Mouse (Mus musculus) forebrain, embryonic 11.5 days (tissue): Measurements from ENCODE around the gene Ddah2. TPM values are rescaled to one million over a fixed set of nuclear protein-coding genes. Genes with fewer than 3 reads are reported as not detected.

Source experiments
- ATAC-seq: fragments of 200-750 bp; cut with Nextera tagmentation; replicated peaks from 2 replicates; pipeline ENCODE4 v1.8.0; 2017; ENCODE audit warnings: moderate TSS enrichment; ENCODE audit not compliant: low FRiP score
- DNase-seq: peaks from one replicate; pipeline ENCODE4 v3.0.0-alpha.2; 2017; ENCODE audit warnings: low spot score
- H3K27ac ChIP-seq: fragments of 300-500 bp; sonication (generic); 2 replicates; pipeline ENCODE4 v1.5.1; 2014; ENCODE audit warnings: low read depth, low read length
- H3K27me3 ChIP-seq: fragments of 300-500 bp; sonication (generic); 2 replicates; pipeline ENCODE4 v1.6.1; 2014; ENCODE audit warnings: mild to moderate bottlenecking, low read length, mixed read lengths; ENCODE audit not compliant: control insufficient read depth, insufficient read depth
- H3K36me3 ChIP-seq: fragments of 300-500 bp; sonication (generic); 2 replicates; pipeline ENCODE4 v1.6.1; 2014; ENCODE audit warnings: mild to moderate bottlenecking, low read length, moderate library complexity, mixed read lengths; ENCODE audit not compliant: control insufficient read depth, insufficient read depth
- H3K4me1 ChIP-seq: fragments of 300-500 bp; sonication (generic); replicated peaks from 2 replicates; pipeline ENCODE4 v1.6.1; 2014; ENCODE audit warnings: low read length, mixed read lengths; ENCODE audit not compliant: control insufficient read depth, insufficient read depth
- H3K4me2 ChIP-seq: fragments of 300-500 bp; sonication (generic); 2 replicates; pipeline ENCODE4 v1.6.1; 2014; ENCODE audit warnings: low read depth, mild to moderate bottlenecking, low read length, moderate library complexity, mixed read lengths; ENCODE audit not compliant: severe bottlenecking
- H3K4me3 ChIP-seq: fragments of 300-500 bp; sonication (generic); 2 replicates; pipeline ENCODE4 v1.5.1; 2014; ENCODE audit warnings: low read depth, low read length
- H3K9ac ChIP-seq: fragments of 300-500 bp; sonication (generic); 2 replicates; pipeline ENCODE4 v1.6.1; 2014; ENCODE audit warnings: low read length
- H3K9me3 ChIP-seq: fragments of 300-500 bp; sonication (generic); 2 replicates; pipeline ENCODE4 v1.6.1; 2016; ENCODE audit warnings: low read length, mixed read lengths; ENCODE audit not compliant: control insufficient read depth
- WGBS: fragments of 180-500 bp; shearing (Covaris S2); extraction: QIAGEN DNeasy Blood & Tissue Kit; methylation state at CpG from one replicate; pipeline ENCODE4 v1.1.7; 2014; 5-methylcytosine and 5-hydroxymethylcytosine counted together
- polyA plus RNA-seq: library from polyadenylated mRNA; unstranded; fragments of >200 nt; fragmentation: Nextera tagmentation; extraction: Ambion mirVana; gene quantifications from 2 replicates; pipeline ENCODE4 v1.2.1, GENCODE M21; 2014

Gene Ddah2
- polyA plus RNA-seq, 1 experiment from 2014 or later = 489 TPM

- H3K4me1 ChIP-seq = peaks cover 5% of the 10 kb centered on the region; the same call in 1 of the 2 replicates
- ATAC-seq (no peak), DNase-seq (no peak)
- no peak within 1 kb of the TSS for H3K4me3 ChIP-seq
- no peaks in the 10 kb centered on the region for H3K9me3 ChIP-seq
- H3K4me2 ChIP-seq = no peak within 1 kb of the TSS
- no peaks in the 10 kb centered on the region for H3K36me3 ChIP-seq
- no peak within 1 kb of the TSS for H3K9ac ChIP-seq
- 81% methylated on average over 7 of the region's 7 CpGs for WGBS
- no peak within 1 kb of the TSS for H3K27ac ChIP-seq
- no peaks in the 10 kb centered on the region for H3K27me3 ChIP-seq
Observed at GRCm38 (mm10) chr17:35085208-35085865, 26.5 kb downstream of the Ddah2 start, which contains the start of gene Ly6g6f. Ly6g6f (minus strand) TSS chr17:35085610.

GRCm38 (mm10) chr17:35088151-35088550, 29.3 kb downstream of the Ddah2 start:
- no peaks in the 10 kb centered on the region for H3K27me3 ChIP-seq
- no peak overlapping the region for H3K4me2 ChIP-seq
- WGBS = 48% methylated on average over 2 of the region's 2 CpGs
- peaks cover 6% of the 10 kb centered on the region; the same call in 1 of the 2 replicates for H3K4me1 ChIP-seq
- H3K9me3 ChIP-seq = no peaks in the 10 kb centered on the region
- no peaks in the 10 kb centered on the region; the same call in 1 of the 2 replicates for H3K36me3 ChIP-seq
- H3K9ac ChIP-seq = no peak overlapping the region
- DNase-seq (no peak), ATAC-seq (no peak)
- H3K27ac ChIP-seq = no peak overlapping the region
- no peak overlapping the region for H3K4me3 ChIP-seq

GRCm38 (mm10) chr17:35088825-35089644, 30.2 kb downstream of the Ddah2 start, which contains the start of gene Abhd16a:
Abhd16a (plus strand) TSS chr17:35089263.
- Histone ChIP-seq H3K4me1 (peaks cover 6% of the 10 kb centered on the region; the same call in 1 of the 2 replicates), H3K36me3 (no peaks in the 10 kb centered on the region; the same call in 1 of the 2 replicates), H3K9me3 (no peaks in the 10 kb centered on the region), H3K27me3 (no peaks in the 10 kb centered on the region), H3K27ac (peak within 1 kb of the TSS; percentile 93), H3K9ac (peak within 1 kb of the TSS; percentile 90), H3K4me3 (peak within 1 kb of the TSS; percentile 60), H3K4me2 (peak within 1 kb of the TSS; percentile 67)
- ATAC-seq = peak; percentile 98
- WGBS = 3% methylated on average over 63 of the region's 67 CpGs
- DNase-seq = peak; percentile 96

- no peaks in the 10 kb centered on the region for H3K27me3 ChIP-seq
- H3K4me3 ChIP-seq = peak overlapping the region; percentile 60
- no peak for ATAC-seq
- no peak overlapping the region for H3K27ac ChIP-seq
- peak overlapping the region; percentile 67 for H3K4me2 ChIP-seq
- H3K9ac ChIP-seq = peak overlapping the region; percentile 90
- peaks cover 6% of the 10 kb centered on the region; the same call in 1 of the 2 replicates for H3K4me1 ChIP-seq
- DNase-seq = no peak
- no peaks in the 10 kb centered on the region for H3K9me3 ChIP-seq
- WGBS = 80% methylated on average over 8 of the region's 8 CpGs
- H3K36me3 ChIP-seq = no peaks in the 10 kb centered on the region; the same call in 1 of the 2 replicates
Observed at GRCm38 (mm10) chr17:35090166-35090932, 31.5 kb downstream of the Ddah2 start.

GRCm38 (mm10) chr17:35092403-35093198, 33.8 kb downstream of the Ddah2 start:
- H3K4me1 ChIP-seq = peaks cover 6% of the 10 kb centered on the region; the same call in 1 of the 2 replicates

GRCm38 (mm10) chr17:35094475-35095365, 35.9 kb downstream of the Ddah2 start:
- H3K27me3 ChIP-seq = no peaks in the 10 kb centered on the region
- no peaks in the 10 kb centered on the region for H3K9me3 ChIP-seq
- H3K4me2 ChIP-seq = no peak overlapping the region
- H3K36me3 ChIP-seq = no peaks in the 10 kb centered on the region; the same call in 1 of the 2 replicates
- H3K9ac ChIP-seq = no peak overlapping the region
- 91% methylated on average over 15 of the region's 15 CpGs for WGBS
- no peak overlapping the region for H3K27ac ChIP-seq
- no peak for ATAC-seq
- H3K4me3 ChIP-seq = no peak overlapping the region
- H3K4me1 ChIP-seq = peaks cover 6% of the 10 kb centered on the region; the same call in 1 of the 2 replicates
- no peak for DNase-seq

More at GRCm38 (mm10) chr17:35092403-35093198, 33.8 kb downstream of the Ddah2 start:
- no peak for ATAC-seq
- Histone ChIP-seq H3K9ac (no peak overlapping the region), H3K27ac (no peak overlapping the region), H3K4me2 (no peak overlapping the region), H3K9me3 (no peaks in the 10 kb centered on the region), H3K36me3 (no peaks in the 10 kb centered on the region; the same call in 1 of the 2 replicates), H3K4me3 (no peak overlapping the region), H3K27me3 (no peaks in the 10 kb centered on the region)
- 90% methylated on average over 14 of the region's 14 CpGs for WGBS
- no peak for DNase-seq

- ATAC-seq (no peak), DNase-seq (no peak)
- Histone ChIP-seq H3K27me3 (no peaks in the 10 kb centered on the region), H3K4me3 (no peak overlapping the region), H3K36me3 (no peaks in the 10 kb centered on the region; the same call in 1 of the 2 replicates), H3K9me3 (no peaks in the 10 kb centered on the region), H3K4me1 (no peaks in the 10 kb centered on the region), H3K27ac (no peak overlapping the region), H3K4me2 (no peak overlapping the region), H3K9ac (no peak overlapping the region)
- WGBS = 88% methylated on average over 12 of the region's 12 CpGs
Observed at GRCm38 (mm10) chr17:35096597-35096996, 37.8 kb downstream of the Ddah2 start.
